Mouse (Mus musculus): ENCODE data around the gene Ttc30b. TPM values are rescaled to one million over a fixed set of nuclear protein-coding genes. Genes with fewer than 3 reads are reported as not detected.
"Not testable (repeated sequence)": the region's sequence is repeated elsewhere in the genome, so short reads cannot be mapped to it uniquely, and the experiment has no call there.

Ttc30b gene
- polyA plus RNA-seq, 1 experiment from 2014 or later: 1.6 TPM

GRCm38 (mm10) chr2:75959183-75959849 is 20.9 kb upstream of the Ttc30b start:
- no peak for DNase-seq
- Histone ChIP-seq H3K4me3 (ENCODE audit: low read depth, low read length) (no peak overlapping the region), H3K4me2 (ENCODE audit: low read depth, low read length) (no peak overlapping the region), H3K9me3 (ENCODE audit: low read length) (no peaks in the 10 kb centered on the region), H3K36me3 (replicated peaks; ENCODE audit: insufficient read depth, low read length) (no peaks in the 10 kb centered on the region), H3K4me1 (ENCODE audit: insufficient read depth) (peaks cover 4% of the 10 kb centered on the region), H3K27me3 (ENCODE audit: insufficient read depth, low read length) (no peaks in the 10 kb centered on the region), H3K27ac (ENCODE audit: low read depth) (no peak overlapping the region), H3K9ac (replicated peaks) (no peak overlapping the region)
- TF ChIP-seq CTCF (IDR thresholded peaks at IDR 0.05; ENCODE audit: low read depth) (no peak), EP300 (IDR thresholded peaks at IDR 0.05; ENCODE audit: low read depth) (no peak)
- 49% methylated on average over 18 of the region's 18 CpGs for WGBS (ENCODE audit: insufficient replicate concordance)
- no peak for ATAC-seq

GRCm38 (mm10) chr2:75955709-75956108 is 17.3 kb upstream of the Ttc30b start:
- H3K4me2 ChIP-seq (ENCODE audit: low read depth, low read length): no peak overlapping the region
- WGBS (ENCODE audit: insufficient replicate concordance): 58% methylated on average over 14 of the region's 14 CpGs
- ATAC-seq (no peak), DNase-seq (no peak)
- H3K27me3 ChIP-seq (ENCODE audit: insufficient read depth, low read length): no peaks in the 10 kb centered on the region
- H3K9ac ChIP-seq (replicated peaks): no peak overlapping the region
- H3K36me3 ChIP-seq (replicated peaks; ENCODE audit: insufficient read depth, low read length): no peaks in the 10 kb centered on the region
- H3K4me3 ChIP-seq (ENCODE audit: low read depth, low read length): no peak overlapping the region
- TF ChIP-seq EP300 (IDR thresholded peaks at IDR 0.05; ENCODE audit: low read depth) (no peak), CTCF (IDR thresholded peaks at IDR 0.05; ENCODE audit: low read depth) (no peak)
- no peaks in the 10 kb centered on the region for H3K4me1 ChIP-seq (ENCODE audit: insufficient read depth)
- H3K9me3 ChIP-seq (ENCODE audit: low read length): no peaks in the 10 kb centered on the region
- H3K27ac ChIP-seq (ENCODE audit: low read depth): no peak overlapping the region

DNA sequence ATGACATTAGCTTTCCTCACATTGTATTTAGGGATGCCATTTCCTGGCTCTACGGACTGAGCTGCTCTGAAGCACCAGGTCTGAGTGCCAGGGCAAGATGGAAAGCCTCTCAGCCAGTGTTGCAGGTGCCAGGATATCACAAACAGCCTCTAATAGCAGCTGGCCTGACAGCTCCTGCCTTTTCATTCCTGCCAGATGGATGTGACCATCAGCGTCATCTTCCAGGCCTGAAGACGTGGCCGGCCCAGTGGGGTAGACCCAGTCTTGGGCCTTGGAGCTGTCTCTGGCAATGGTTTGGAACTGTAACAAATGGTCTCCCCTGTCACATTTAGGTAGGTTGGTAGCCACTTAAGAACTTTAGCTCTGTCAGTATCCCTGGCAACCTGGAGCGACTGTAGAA is 14.9 kb upstream of the Ttc30b start:
- H3K36me3 ChIP-seq (replicated peaks; ENCODE audit: insufficient read depth, low read length): no peaks in the 10 kb centered on the region

DNA sequence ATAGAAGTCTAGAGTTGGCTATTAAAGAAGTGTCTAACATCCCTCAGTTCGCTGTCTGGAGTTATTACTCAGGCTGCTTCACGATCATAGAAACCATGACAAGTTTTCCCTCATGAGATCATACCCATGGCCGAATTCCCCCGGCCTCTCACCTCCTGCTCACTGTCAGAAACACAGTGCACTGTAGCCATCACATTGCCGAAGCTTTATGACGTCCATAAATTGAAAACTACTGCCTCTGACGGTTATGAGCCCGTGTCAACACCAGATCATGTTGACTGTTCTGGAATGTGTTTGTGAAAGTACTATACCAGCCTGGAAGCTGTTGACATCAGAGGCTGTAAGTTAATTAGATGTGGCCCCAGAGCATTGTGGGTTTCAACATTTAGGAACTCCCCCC is 12.3 kb upstream of the Ttc30b start:
- TF ChIP-seq EP300 (IDR thresholded peaks at IDR 0.05; ENCODE audit: low read depth): no peak
- no peak for TF ChIP-seq CTCF (IDR thresholded peaks at IDR 0.05; ENCODE audit: low read depth)
- H3K27me3 ChIP-seq (ENCODE audit: insufficient read depth, low read length): no peaks in the 10 kb centered on the region
- 81% methylated on average over 8 of the region's 8 CpGs for WGBS (ENCODE audit: insufficient replicate concordance)

More for the DNA sequence above, 14.9 kb upstream of the Ttc30b start:
- H3K27me3 ChIP-seq (ENCODE audit: insufficient read depth, low read length): no peaks in the 10 kb centered on the region
- ATAC-seq (no peak), DNase-seq (no peak)
- TF ChIP-seq EP300 (IDR thresholded peaks at IDR 0.05; ENCODE audit: low read depth) (no peak), CTCF (IDR thresholded peaks at IDR 0.05; ENCODE audit: low read depth) (no peak)
- WGBS (ENCODE audit: insufficient replicate concordance): 87% methylated on average over 5 of the region's 5 CpGs
- H3K4me3 ChIP-seq (ENCODE audit: low read depth, low read length): no peak overlapping the region
- H3K27ac ChIP-seq (ENCODE audit: low read depth): no peak overlapping the region
- no peak overlapping the region for H3K9ac ChIP-seq (replicated peaks)
- H3K9me3 ChIP-seq (ENCODE audit: low read length): no peaks in the 10 kb centered on the region
- no peak overlapping the region for H3K4me2 ChIP-seq (ENCODE audit: low read depth, low read length)
- H3K4me1 ChIP-seq (ENCODE audit: insufficient read depth): no peaks in the 10 kb centered on the region

DNA sequence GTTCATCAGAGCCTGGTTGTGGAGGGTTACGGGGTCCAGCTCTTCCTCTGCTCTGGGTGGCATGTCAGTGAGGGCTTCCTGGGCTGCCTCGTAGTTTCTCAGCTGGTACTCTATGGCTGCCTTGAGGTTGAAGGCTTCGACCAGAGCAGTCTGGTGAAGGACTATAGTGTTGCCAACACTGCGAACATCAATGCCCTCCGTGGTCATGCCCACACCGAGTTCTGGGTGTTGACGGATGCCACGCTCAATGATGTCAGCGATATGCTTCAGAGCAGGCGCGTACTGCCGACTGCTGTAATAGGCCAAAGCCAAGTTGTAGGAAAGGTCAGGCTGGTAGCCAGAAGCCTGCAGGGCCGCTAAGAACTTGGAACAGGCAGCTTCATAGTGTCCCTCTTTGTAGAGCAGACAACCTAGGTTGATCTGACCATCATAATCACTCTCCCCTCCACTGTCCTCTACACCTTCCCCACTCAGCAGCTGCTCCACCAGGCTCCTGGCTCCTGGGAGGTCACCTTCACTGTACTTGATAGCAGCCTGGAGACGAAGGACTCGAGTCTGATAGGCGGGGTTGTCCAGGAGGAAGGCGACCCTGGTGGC is 767 bp downstream of the Ttc30b start:
- not testable (repeated sequence) for H3K9me3 ChIP-seq (ENCODE audit: low read length); H3K27ac ChIP-seq (ENCODE audit: low read depth); DNase-seq; H3K4me1 ChIP-seq (ENCODE audit: insufficient read depth); H3K27me3 ChIP-seq (ENCODE audit: insufficient read depth, low read length); H3K36me3 ChIP-seq (replicated peaks; ENCODE audit: insufficient read depth, low read length); ATAC-seq
- 77% methylated on average over 13 of the region's 17 CpGs for WGBS (ENCODE audit: insufficient replicate concordance)
- peak overlapping the region; percentile 57; the same call in 1 of the 2 replicates for H3K9ac ChIP-seq (replicated peaks)
- peak overlapping the region; percentile 87 for H3K4me2 ChIP-seq (ENCODE audit: low read depth, low read length)
- peak overlapping the region; percentile 54 for H3K4me3 ChIP-seq (ENCODE audit: low read depth, low read length)

More for the DNA sequence above, 12.3 kb upstream of the Ttc30b start:
- Histone ChIP-seq H3K9ac (replicated peaks) (no peak overlapping the region), H3K4me1 (ENCODE audit: insufficient read depth) (no peaks in the 10 kb centered on the region), H3K4me3 (ENCODE audit: low read depth, low read length) (no peak overlapping the region), H3K27ac (ENCODE audit: low read depth) (no peak overlapping the region), H3K9me3 (ENCODE audit: low read length) (no peaks in the 10 kb centered on the region), H3K36me3 (replicated peaks; ENCODE audit: insufficient read depth, low read length) (no peaks in the 10 kb centered on the region), H3K4me2 (ENCODE audit: low read depth, low read length) (no peak overlapping the region)
- ATAC-seq: no peak
- no peak for DNase-seq

- H3K36me3 ChIP-seq (replicated peaks; ENCODE audit: insufficient read depth, low read length); H3K4me1 ChIP-seq (ENCODE audit: insufficient read depth); ATAC-seq; H3K4me2 ChIP-seq (ENCODE audit: low read depth, low read length); H3K27me3 ChIP-seq (ENCODE audit: insufficient read depth, low read length); H3K27ac ChIP-seq (ENCODE audit: low read depth); H3K4me3 ChIP-seq (ENCODE audit: low read depth, low read length); H3K9ac ChIP-seq (replicated peaks); H3K9me3 ChIP-seq (ENCODE audit: low read length); DNase-seq: not testable (repeated sequence)
- WGBS (ENCODE audit: insufficient replicate concordance): 84% methylated on average over 2 of the region's 2 CpGs
Observed at GRCm38 (mm10) chr2:75936685-75937084, 1.7 kb downstream of the Ttc30b start.
